Mouse (Mus musculus) layer of hippocampus, adult 18-20 months (tissue): ENCODE data around the gene Fam98b. TPM values are rescaled to one million over a fixed set of nuclear protein-coding genes. Genes with fewer than 3 reads are reported as not detected.

Experiments
- DNase-seq, 2 experiments: peaks; one replicate each; pipeline ENCODE4 v3.0.0; 2022; ENCODE audit warnings: low spot score in 2 of 2
- long read RNA-seq: library from polyadenylated mRNA; stranded (forward); transcript quantifications from one replicate; pipeline ENCODE4 v2.0.0, GENCODE M21; 2021
- total RNA-seq, 2 experiments: library from RNA; stranded (reverse); gene quantifications; 2 replicates each; pipeline ENCODE4 v1.2.3; 2021

Fam98b gene
- total RNA-seq = 10 to 100 TPM; 46.6 to 51.4 TPM
- long read RNA-seq = 0 reads

DNA sequence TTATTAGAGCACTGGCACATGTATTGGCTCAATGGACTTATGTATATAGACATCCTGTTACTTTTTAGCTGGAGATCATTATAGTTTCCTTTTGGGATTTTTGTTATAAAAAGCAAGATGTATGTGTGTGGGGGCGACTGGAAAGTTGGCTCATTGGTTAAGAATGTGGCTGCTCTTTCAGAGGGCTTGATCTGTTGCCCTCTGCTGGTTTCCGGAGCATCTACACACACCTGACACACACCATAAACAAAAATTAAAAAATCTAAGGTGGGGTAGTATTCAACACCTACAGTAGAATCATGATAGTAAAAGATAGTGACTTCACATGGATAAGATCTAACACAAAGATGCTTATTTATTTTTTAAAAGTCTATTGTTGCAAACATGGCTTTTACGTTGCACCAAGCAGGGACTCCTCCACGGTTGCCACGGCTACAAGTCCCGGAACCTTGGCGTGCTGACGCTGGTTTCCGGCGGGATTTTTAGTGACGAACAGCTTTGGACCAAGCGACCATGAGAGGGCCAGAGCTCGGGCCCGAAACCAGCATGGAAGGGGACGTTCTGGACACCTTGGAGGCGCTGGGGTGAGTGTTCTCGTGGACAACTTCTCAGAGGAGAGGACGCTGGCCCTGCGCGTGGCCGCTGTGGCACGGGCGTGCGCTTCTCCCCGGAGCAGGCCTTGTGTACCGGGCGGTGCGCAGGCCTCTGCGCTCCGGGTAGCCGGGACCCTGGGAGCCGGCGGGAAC, at the start of gene Fam98b:
Fam98b (plus strand) TSS at position 485 of the 746 bp plus-strand sequence.
- peak; percentile 84 to 93 for DNase-seq

DNA sequence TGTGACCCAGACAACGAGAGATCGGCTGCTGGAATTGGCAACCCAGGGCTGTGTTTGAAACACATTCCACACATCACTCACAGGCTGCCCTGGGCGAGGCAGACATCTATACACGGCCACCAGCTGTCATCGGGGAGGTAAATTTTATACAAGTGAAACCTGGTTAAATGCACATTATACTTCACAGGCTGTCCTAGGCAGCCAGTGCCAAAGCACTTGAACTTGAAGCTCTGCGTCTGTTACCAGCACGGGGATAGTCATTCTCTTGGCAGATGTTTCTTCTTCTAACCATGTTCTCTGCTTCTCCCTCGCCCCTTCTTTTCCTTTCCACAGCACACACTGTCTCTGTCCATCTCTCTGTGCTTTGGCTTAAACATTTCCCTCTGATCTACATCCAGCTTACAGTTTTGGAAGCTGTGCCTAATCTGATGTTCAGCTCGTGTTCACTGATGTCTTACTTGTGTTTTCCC, 48.6 kb upstream of the Fam98b start:
- no peak for DNase-seq

DNA sequence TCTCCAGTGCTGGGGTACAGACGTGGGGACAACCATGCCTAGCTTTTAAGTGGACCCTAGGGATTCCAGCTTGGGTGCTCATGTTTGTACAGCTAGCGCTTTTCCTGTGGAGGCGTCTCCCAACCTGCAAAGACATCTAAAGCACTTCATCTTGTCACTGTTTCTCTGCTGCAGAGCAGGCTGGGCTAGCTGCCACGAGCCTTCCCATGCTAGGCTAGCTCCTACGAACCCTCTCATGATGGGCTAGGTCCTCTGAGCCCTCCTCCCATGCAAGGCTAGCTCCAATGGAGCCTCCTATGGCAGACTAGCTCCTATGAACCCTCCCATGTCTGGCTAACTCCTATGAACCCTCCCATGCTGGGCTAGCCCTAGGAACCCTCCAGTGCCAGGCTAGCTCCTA, 46.2 kb upstream of the Fam98b start:
- no peak for DNase-seq

GRCm38 (mm10) chr2:117204534-117204933, 45.0 kb upstream of the Fam98b start:
- no peak for DNase-seq

GRCm38 (mm10) chr2:117205066-117205465, 44.5 kb upstream of the Fam98b start:
- no peak for DNase-seq

GRCm38 (mm10) chr2:117210416-117211085, 39.0 kb upstream of the Fam98b start:
- no peak for DNase-seq

DNA sequence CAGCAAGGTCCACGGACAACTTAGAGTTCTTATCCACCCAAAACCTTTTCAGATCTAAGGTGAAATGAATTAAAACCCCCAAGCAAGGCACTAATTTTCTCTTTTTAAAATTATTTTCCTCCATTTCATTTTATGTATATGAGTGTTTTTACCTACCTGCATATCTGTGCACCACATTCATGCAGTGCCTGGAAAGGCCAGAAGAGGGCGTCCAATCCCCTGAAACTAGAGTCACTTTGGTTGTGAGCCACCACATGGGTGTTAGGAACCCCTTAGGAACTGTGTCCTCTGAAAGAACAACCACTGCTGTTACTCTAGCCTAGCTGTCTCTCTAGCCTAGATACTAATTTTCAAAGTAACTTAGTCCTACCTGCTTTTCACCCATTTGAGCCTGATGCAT, 33.4 kb upstream of the Fam98b start:
- DNase-seq = no peak

DNA sequence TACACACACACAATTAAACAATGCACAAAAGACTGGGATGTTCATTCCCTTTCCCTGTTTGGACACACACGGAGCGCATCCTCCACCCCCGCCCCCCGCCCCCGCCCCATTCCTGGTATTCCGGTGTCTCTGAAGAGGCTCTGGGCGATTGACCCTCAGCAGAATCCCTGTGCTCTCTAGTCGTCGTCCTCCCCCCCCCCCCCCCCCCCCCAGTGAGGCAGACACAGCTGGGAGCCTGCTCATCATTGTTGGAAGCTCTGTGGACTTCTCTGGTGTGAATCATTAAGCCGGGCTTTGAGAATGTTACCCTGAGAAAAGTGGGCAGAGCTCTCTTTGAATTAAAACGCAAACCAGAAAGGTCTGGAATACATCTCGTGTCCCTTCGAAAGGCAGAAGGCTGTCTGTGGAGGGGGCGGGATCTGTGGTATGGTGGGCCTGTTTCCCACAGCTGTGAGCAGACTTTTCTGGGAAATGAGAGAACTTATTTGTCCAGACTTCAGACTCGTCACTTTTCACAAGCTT, 31.8 kb upstream of the Fam98b start:
- no peak for DNase-seq

GRCm38 (mm10) chr2:117219536-117219935, 30.0 kb upstream of the Fam98b start:
- no peak for DNase-seq

- no peak for DNase-seq
Measured at GRCm38 (mm10) chr2:117222651-117223050, 26.9 kb upstream of the Fam98b start.

DNA sequence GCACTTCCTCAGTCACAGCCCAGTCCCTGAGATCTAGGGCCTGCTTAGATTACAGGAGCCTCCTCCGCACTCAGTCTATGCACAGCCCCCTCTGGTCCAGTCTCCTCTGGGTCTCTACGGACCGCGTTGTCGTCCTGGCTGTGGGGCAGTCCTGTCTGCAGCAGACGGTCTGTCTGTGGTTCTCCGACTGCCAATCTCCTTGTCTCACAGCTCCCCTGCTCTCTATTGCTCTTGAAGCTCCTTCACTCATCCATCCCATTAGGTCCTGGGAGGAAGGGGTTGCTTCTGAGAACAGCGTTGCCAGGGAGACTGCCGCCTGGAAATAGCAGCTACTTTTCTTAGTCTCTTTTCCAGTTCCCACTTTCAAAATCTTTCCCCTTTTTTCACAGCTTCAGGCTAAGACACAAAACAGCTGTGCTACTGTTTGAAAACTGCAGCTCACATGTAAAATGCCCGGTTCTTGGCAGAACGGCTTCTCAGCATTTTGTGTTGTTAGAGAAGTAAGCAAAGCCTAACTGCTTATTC, 20.9 kb upstream of the Fam98b start:
- no peak for DNase-seq

DNA sequence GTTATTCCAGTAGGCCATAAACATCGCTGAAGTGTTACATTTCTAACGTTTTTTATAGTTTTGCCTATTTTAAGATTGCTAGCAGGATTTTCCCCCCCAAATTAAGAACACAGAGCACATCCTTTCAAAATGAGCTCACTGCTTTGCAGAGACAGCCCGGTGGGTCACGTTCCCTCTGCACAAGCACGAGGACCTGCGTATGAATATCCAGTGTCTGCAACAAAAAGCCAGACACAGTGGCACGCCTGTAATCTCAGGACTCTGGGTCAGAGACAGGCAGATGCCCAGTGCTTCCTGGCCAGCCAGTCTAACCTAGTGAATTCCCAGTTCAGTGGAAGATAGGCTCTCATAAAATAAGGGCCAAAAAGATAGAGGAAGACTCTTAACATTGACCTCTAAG, 19.3 kb upstream of the Fam98b start:
- no peak for DNase-seq

DNA sequence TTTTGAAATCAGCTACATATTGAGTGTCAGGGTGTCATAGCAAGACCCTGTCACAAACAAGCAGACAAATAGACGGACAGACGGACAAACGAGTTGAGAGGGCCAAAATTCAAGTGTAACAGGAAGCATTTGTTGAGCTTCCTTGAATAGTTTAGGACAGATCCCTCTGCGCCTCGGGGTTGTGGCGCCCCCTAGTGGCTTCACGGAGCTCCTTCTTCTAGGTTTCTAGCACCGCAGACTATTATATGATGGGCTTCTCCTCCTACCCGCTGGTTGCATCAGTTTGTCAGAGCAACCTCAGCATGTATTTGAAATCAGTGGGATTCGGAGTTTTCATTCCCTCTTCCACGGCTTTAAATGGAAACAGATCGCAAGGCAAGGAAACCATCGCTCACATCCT, 18.3 kb upstream of the Fam98b start:
- DNase-seq = peak; percentile 85 to 89

GRCm38 (mm10) chr2:117241953-117242352, 7.6 kb upstream of the Fam98b start:
- no peak for DNase-seq

DNA sequence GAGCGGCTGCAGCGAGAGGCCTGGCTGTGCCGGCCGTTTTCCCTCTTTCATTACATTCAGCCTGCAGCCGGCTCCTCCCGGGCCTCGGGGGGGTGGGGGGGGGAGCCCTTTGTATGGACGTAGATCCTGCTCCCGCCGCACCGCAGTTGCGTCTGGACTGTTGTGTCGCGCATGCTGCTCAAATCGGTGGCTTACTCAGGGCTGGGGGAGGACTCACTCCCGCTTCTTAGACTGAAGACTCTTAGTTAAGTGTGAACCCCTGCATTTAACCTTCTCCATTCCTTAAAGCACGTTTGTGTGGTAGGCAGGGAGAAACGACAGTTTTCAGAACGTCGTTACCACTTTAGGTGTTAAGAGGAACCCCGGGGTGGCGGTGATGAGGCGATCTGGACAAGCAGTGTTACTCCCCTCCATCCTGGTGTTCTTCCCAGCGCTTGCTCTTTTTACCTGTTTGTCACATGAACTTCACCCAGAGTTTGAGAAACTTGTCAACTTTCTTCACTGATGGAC, 517 bp downstream of the Fam98b start:
- DNase-seq = no peak

GRCm38 (mm10) chr2:117255415-117255814, 5.9 kb downstream of the Fam98b start:
- DNase-seq = no peak

GRCm38 (mm10) chr2:117257617-117258016, 8.1 kb downstream of the Fam98b start:
- no peak for DNase-seq

- DNase-seq = no peak
Measured at GRCm38 (mm10) chr2:117262184-117262583, 12.6 kb downstream of the Fam98b start.

DNA sequence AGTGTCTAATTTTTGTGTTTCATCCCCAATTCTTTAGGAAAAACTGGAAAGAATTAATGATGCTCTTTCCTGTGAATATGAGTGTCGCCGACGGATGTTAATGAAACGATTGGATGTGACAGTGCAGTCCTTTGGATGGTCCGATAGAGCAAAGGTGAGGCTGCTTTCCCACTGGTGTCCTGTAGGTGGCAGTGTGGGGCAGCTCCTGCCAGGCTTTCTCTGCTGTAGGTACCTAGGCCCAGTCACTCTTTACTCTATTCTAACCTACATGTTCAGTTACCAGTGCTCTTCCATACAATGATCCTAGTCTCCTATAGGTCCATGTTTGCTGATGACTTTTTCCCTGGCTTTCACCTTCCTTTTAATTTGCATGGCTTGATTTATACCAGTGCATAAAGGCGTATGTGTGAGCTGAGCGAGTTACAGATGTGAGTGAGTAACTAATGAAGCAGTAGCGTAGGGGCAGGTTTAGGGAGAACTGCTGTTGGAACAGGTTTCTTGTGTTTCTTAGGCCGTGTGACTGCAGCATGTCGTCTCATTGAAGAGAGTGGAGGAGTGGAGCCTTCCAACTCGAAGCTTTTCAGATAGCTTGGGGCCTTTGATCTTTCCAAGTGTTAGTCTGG, 14.4 kb downstream of the Fam98b start:
- peak; percentile 16 to 81 for DNase-seq

- no peak for DNase-seq
Measured at GRCm38 (mm10) chr2:117288291-117288690, 38.8 kb downstream of the Fam98b start.
